Mouse (Mus musculus): ENCODE measurements around the gene Pet100. TPM values are rescaled to one million over a fixed set of nuclear protein-coding genes. Genes with fewer than 3 reads are reported as not detected.

The Pet100 gene
- polyA plus RNA-seq, 1 experiment, result 23.6 TPM

DNA sequence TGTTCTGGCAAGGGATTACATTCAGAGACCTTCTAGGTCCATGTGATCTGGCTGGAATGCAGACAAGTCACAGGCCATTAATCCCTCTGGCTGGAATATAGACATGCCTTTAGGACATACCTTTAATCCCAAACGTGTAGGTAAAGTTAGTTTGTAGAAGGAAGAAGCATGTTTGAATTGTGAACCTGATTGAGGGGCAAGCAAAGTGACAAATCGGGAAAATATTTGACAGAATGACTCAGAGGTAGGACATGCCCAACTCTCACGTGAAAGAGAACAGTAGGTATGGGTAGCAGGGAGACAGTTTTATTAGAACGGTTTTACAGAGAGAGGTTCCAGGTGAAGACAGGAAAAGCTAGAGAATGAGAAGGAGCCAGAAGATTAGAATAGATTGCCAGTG is 26.2 kb downstream of the Pet100 start:
- no peaks in the 10 kb centered on the region for H3K27me3 ChIP-seq (ENCODE audit: control insufficient read depth, insufficient read depth, low read length)
- H3K4me1 ChIP-seq (ENCODE audit: control insufficient read depth, insufficient read depth, low read length), result no peaks in the 10 kb centered on the region
- H3K4me3 ChIP-seq (ENCODE audit: control insufficient read depth, low read depth, low read length), result no peak overlapping the region
- no peaks in the 10 kb centered on the region for H3K36me3 ChIP-seq (ENCODE audit: control insufficient read depth, insufficient read depth, low read length)
- TF ChIP-seq POLR2A (IDR thresholded peaks at IDR 0.05; ENCODE audit: control insufficient read depth, low read depth, low read length), result no peak
- TF ChIP-seq CTCF (IDR thresholded peaks at IDR 0.05; ENCODE audit: control insufficient read depth, insufficient read depth, insufficient replicate concordance, low read depth, low read length), result no peak
- H3K27ac ChIP-seq (ENCODE audit: control insufficient read depth, insufficient read depth, low read depth, low read length), result no peak overlapping the region

- no peak for TF ChIP-seq POLR2A (IDR thresholded peaks at IDR 0.05; ENCODE audit: control insufficient read depth, low read depth, low read length)
- TF ChIP-seq CTCF (IDR thresholded peaks at IDR 0.05; ENCODE audit: control insufficient read depth, insufficient read depth, insufficient replicate concordance, low read depth, low read length), result no peak
- H3K27ac ChIP-seq (ENCODE audit: control insufficient read depth, insufficient read depth, low read depth, low read length), result no peak overlapping the region
- no peaks in the 10 kb centered on the region for H3K27me3 ChIP-seq (ENCODE audit: control insufficient read depth, insufficient read depth, low read length)
- no peaks in the 10 kb centered on the region for H3K4me1 ChIP-seq (ENCODE audit: control insufficient read depth, insufficient read depth, low read length)
- H3K36me3 ChIP-seq (ENCODE audit: control insufficient read depth, insufficient read depth, low read length), result no peaks in the 10 kb centered on the region
- no peak overlapping the region for H3K4me3 ChIP-seq (ENCODE audit: control insufficient read depth, low read depth, low read length)
Observed at GRCm38 (mm10) chr8:3648268-3648667, 26.9 kb downstream of the Pet100 start.

DNA sequence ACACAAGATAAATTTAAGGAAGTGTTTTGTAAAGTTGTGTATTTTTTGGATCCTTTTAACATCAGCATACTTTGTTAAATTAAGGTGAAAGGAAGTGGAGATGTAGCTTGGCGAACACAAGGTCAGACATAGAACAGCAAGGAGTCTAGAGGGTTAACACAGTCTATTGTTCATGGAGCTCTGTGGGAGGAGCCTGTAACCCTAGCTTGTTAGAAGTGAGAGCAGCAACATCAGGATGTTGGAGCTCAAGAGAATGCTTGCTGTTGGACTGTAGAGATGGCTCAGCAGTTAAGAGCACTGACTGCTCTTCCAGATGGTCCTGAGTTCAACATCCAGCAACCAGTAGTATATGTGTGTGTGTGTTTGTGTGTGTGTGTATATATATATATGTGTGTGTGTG is 27.6 kb downstream of the Pet100 start:
- no peaks in the 10 kb centered on the region for H3K27me3 ChIP-seq (ENCODE audit: control insufficient read depth, insufficient read depth, low read length)
- TF ChIP-seq POLR2A (IDR thresholded peaks at IDR 0.05; ENCODE audit: control insufficient read depth, low read depth, low read length) (no peak), CTCF (IDR thresholded peaks at IDR 0.05; ENCODE audit: control insufficient read depth, insufficient read depth, insufficient replicate concordance, low read depth, low read length) (no peak)
- H3K4me1 ChIP-seq (ENCODE audit: control insufficient read depth, insufficient read depth, low read length), result no peaks in the 10 kb centered on the region
- no peak overlapping the region for H3K4me3 ChIP-seq (ENCODE audit: control insufficient read depth, low read depth, low read length)
- no peaks in the 10 kb centered on the region for H3K36me3 ChIP-seq (ENCODE audit: control insufficient read depth, insufficient read depth, low read length)
- H3K27ac ChIP-seq (ENCODE audit: control insufficient read depth, insufficient read depth, low read depth, low read length), result no peak overlapping the region

DNA sequence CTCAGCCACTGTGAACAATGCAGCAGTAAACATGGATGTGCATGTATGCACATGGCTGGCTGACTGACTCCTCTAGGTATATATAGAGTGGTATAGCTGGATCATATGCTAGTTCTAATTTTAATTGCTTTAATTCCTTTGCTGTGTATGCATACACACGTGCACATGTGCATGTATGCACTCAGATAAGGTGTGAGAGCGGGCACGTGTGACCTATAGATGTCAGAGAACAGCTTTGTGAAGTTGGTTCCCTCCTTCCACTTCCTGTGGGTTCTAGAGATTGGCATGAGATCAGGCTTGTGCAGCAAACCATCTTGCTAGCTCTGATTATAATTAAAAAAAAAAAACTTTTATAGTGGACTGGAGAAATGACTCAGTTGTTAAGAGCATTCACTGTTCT is 31.5 kb downstream of the Pet100 start:
- Histone ChIP-seq H3K27ac (ENCODE audit: control insufficient read depth, insufficient read depth, low read depth, low read length) (no peak overlapping the region), H3K27me3 (ENCODE audit: control insufficient read depth, insufficient read depth, low read length) (no peaks in the 10 kb centered on the region), H3K4me3 (ENCODE audit: control insufficient read depth, low read depth, low read length) (no peak overlapping the region), H3K4me1 (ENCODE audit: control insufficient read depth, insufficient read depth, low read length) (peaks cover 10% of the 10 kb centered on the region), H3K36me3 (ENCODE audit: control insufficient read depth, insufficient read depth, low read length) (no peaks in the 10 kb centered on the region)
- TF ChIP-seq CTCF (IDR thresholded peaks at IDR 0.05; ENCODE audit: control insufficient read depth, insufficient read depth, insufficient replicate concordance, low read depth, low read length) (no peak), POLR2A (IDR thresholded peaks at IDR 0.05; ENCODE audit: control insufficient read depth, low read depth, low read length) (no peak)

DNA sequence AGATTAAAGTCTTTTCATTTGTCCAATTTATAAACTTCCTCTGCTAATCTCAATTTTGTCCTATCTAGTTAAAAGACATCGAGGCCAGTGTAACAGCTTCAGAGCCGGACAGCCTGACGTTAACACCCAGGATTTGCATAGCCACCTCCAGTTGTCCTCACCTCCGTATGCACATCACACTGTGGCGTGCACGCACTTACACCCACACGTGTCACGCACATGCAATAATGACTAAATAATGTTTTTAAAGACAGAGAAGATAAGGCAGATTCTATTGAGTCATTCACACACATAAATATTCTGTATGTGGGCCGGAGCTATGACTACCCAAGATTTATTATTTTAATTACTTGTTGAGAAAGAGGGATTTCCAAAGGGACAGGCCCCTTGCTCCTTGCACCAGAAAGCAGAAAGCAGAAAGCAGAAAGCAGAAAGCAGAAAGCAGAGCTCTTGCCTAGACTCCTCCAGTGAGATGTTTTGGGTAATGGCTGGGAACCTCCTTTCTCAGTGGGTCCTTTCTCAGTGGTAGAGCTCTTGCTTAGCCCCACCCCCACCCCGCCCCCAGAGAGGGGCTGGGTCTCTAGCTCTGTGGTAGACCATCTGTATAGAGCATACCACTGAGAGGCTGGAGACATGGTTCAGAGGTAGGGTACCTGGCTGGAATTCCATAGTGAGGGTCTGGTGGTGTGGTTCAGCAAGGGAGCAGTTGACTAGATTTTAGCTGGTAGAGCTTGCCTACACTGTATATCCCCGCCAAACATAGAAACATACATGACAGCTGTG is 33.6 kb downstream of the Pet100 start:
- H3K27me3 ChIP-seq (ENCODE audit: control insufficient read depth, insufficient read depth, low read length), result no peaks in the 10 kb centered on the region
- H3K36me3 ChIP-seq (ENCODE audit: control insufficient read depth, insufficient read depth, low read length), result no peaks in the 10 kb centered on the region
- H3K27ac ChIP-seq (ENCODE audit: control insufficient read depth, insufficient read depth, low read depth, low read length), result no peak overlapping the region
- peaks cover 10% of the 10 kb centered on the region for H3K4me1 ChIP-seq (ENCODE audit: control insufficient read depth, insufficient read depth, low read length)
- no peak for TF ChIP-seq POLR2A (IDR thresholded peaks at IDR 0.05; ENCODE audit: control insufficient read depth, low read depth, low read length)
- TF ChIP-seq CTCF (IDR thresholded peaks at IDR 0.05; ENCODE audit: control insufficient read depth, insufficient read depth, insufficient replicate concordance, low read depth, low read length), result no peak
- H3K4me3 ChIP-seq (ENCODE audit: control insufficient read depth, low read depth, low read length), result no peak overlapping the region

DNA sequence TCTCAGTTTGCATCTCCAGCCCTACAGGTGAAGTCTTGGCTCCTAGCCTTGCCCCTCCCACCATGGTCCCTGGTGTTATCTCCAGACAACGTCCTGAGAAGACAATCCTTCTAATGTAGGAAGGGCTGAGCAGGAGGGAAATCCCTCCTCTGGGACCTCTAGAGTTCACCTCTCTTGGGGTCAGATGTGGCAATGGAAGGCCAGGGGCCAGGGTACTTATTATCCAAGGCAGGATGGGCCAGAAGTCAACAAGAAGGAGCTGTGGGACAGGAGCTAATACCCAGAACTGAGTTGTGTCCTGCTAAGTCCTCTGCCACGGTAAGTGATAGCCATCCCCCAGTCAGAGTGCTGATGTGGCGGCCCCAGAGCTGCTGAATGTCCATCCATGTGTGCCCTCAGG is 34.2 kb downstream of the Pet100 start, which contains the start of gene Retn:
Gene Retn (plus strand): TSS at position 245 of the 400 bp plus-strand sequence.
- Histone ChIP-seq H3K27ac (ENCODE audit: control insufficient read depth, insufficient read depth, low read depth, low read length) (no peak within 1 kb of the TSS), H3K4me3 (ENCODE audit: control insufficient read depth, low read depth, low read length) (no peak within 1 kb of the TSS), H3K27me3 (ENCODE audit: control insufficient read depth, insufficient read depth, low read length) (no peaks in the 10 kb centered on the region), H3K36me3 (ENCODE audit: control insufficient read depth, insufficient read depth, low read length) (no peaks in the 10 kb centered on the region), H3K4me1 (ENCODE audit: control insufficient read depth, insufficient read depth, low read length) (peaks cover 10% of the 10 kb centered on the region)
- TF ChIP-seq CTCF (IDR thresholded peaks at IDR 0.05; ENCODE audit: control insufficient read depth, insufficient read depth, insufficient replicate concordance, low read depth, low read length), result no peak
- TF ChIP-seq POLR2A (IDR thresholded peaks at IDR 0.05; ENCODE audit: control insufficient read depth, low read depth, low read length), result no peak

GRCm38 (mm10) chr8:3656725-3657381 is 35.5 kb downstream of the Pet100 start:
- H3K4me3 ChIP-seq (ENCODE audit: control insufficient read depth, low read depth, low read length), result peak overlapping the region; percentile 26
- H3K27ac ChIP-seq (ENCODE audit: control insufficient read depth, insufficient read depth, low read depth, low read length), result no peak overlapping the region
- H3K36me3 ChIP-seq (ENCODE audit: control insufficient read depth, insufficient read depth, low read length), result no peaks in the 10 kb centered on the region
- TF ChIP-seq CTCF (IDR thresholded peaks at IDR 0.05; ENCODE audit: control insufficient read depth, insufficient read depth, insufficient replicate concordance, low read depth, low read length) (no peak), POLR2A (IDR thresholded peaks at IDR 0.05; ENCODE audit: control insufficient read depth, low read depth, low read length) (no peak)
- no peaks in the 10 kb centered on the region for H3K27me3 ChIP-seq (ENCODE audit: control insufficient read depth, insufficient read depth, low read length)
- H3K4me1 ChIP-seq (ENCODE audit: control insufficient read depth, insufficient read depth, low read length), result peaks cover 10% of the 10 kb centered on the region

All from testis, adult 2 months (tissue).